Mouse (Mus musculus) neural tube, embryonic 11.5 days (tissue): ENCODE results near the gene Fut2. TPM values are rescaled to one million over a fixed set of nuclear protein-coding genes. Genes with fewer than 3 reads are reported as not detected.

Experiments used
- ATAC-seq: fragments of 200-750 bp; cut with Nextera tagmentation; 2 replicates; pipeline ENCODE4 v1.8.0; 2017; ENCODE audit warnings: moderate number of reproducible peaks, mild to moderate bottlenecking, moderate TSS enrichment, moderate library complexity; ENCODE audit not compliant: insufficient read depth, low FRiP score, low TSS enrichment
- DNase-seq: peaks from one replicate; pipeline ENCODE4 v3.0.0-alpha.2; 2015; ENCODE audit warnings: low spot score
- H3K27ac ChIP-seq: fragments of 300-500 bp; sonication (generic); 2 replicates; pipeline ENCODE4 v1.5.1; 2014; ENCODE audit warnings: low read depth, mild to moderate bottlenecking, low read length
- H3K27me3 ChIP-seq: fragments of 300-500 bp; sonication (generic); 2 replicates; pipeline ENCODE4 v1.6.1; 2014; ENCODE audit warnings: mild to moderate bottlenecking, low read length, mixed read lengths; ENCODE audit not compliant: control insufficient read depth, insufficient read depth
- H3K36me3 ChIP-seq: fragments of 300-500 bp; sonication (generic); 2 replicates; pipeline ENCODE4 v1.6.1; 2014; ENCODE audit warnings: mild to moderate bottlenecking, low read length, moderate library complexity, mixed read lengths; ENCODE audit not compliant: control insufficient read depth, insufficient read depth
- H3K4me1 ChIP-seq: fragments of 300-500 bp; sonication (generic); 2 replicates; pipeline ENCODE4 v1.6.1; 2014; ENCODE audit warnings: low read length, mixed read lengths; ENCODE audit not compliant: control insufficient read depth, insufficient read depth
- H3K4me2 ChIP-seq: fragments of 300-500 bp; sonication (generic); 2 replicates; pipeline ENCODE4 v1.6.1; 2014; ENCODE audit warnings: low read depth, mild to moderate bottlenecking, moderate library complexity
- H3K4me3 ChIP-seq: fragments of 300-500 bp; sonication (generic); 2 replicates; pipeline ENCODE4 v1.5.1; 2014; ENCODE audit warnings: low read depth, low read length
- H3K9ac ChIP-seq: fragments of 300-500 bp; sonication (generic); 2 replicates; pipeline ENCODE4 v1.6.1; 2014; ENCODE audit warnings: mild to moderate bottlenecking, low read length
- H3K9me3 ChIP-seq: fragments of 300-500 bp; sonication (generic); 2 replicates; pipeline ENCODE4 v1.6.1; 2016; ENCODE audit warnings: low read length; ENCODE audit not compliant: control insufficient read depth
- WGBS: fragments of 180-500 bp; shearing (Covaris S2); extraction: QIAGEN DNeasy Blood & Tissue Kit; methylation state at CpG from one replicate; pipeline ENCODE4 v1.1.7; 2014; 5-methylcytosine and 5-hydroxymethylcytosine counted together
- polyA plus RNA-seq: library from polyadenylated mRNA; unstranded; fragments of >200 nt; fragmentation: Nextera tagmentation; extraction: Ambion mirVana; gene quantifications from 2 replicates; pipeline ENCODE4 v1.2.1, GENCODE M21; 2014

Gene Fut2
- polyA plus RNA-seq, 1 experiment from 2014 or later = 0.08 TPM

DNA sequence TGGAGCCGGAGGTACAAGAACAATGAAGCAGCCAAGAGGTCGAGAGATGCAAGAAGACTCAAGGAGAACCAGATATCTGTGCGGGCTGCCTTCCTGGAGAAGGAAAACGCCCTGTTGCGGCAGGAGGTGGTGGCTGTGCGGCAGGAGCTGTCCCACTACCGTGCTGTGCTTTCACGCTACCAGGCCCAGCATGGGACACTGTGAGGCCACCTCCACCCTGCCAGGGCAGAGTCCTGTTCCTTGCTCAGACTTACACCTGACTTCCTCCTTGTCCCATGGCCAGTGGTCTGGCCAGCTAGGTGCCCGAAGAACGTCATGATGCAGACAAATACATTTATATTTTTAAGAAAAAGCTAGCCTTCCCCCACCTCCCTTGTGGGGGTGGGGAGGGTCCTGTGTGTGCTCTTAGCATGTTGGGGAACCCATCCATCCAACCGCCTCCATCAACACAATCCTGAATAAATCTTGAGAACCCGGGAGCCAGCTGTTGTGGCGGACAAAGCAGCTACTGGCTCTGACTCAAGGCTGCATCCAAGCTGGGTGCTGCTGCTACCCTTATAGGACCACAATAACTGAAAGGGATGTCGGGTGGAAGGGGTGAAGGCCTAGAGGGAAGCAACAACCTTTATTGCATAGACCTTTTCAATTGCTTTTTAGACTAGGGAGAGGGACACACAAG is 43.6 kb upstream of the Fut2 start:
- no peak for DNase-seq
- no peak overlapping the region for H3K27ac ChIP-seq
- 0 out of 2 replicates have a peak overlapping the region, but pooled peaks have one; percentile 8 for H3K9ac ChIP-seq
- peaks cover 10% of the 10 kb centered on the region for H3K36me3 ChIP-seq
- H3K4me2 ChIP-seq = no peak overlapping the region
- H3K9me3 ChIP-seq = no peaks in the 10 kb centered on the region
- ATAC-seq = no peak
- H3K4me1 ChIP-seq = peaks cover 51% of the 10 kb centered on the region
- H3K4me3 ChIP-seq = no peak overlapping the region
- WGBS = 71% methylated on average over 14 of the region's 14 CpGs
- H3K27me3 ChIP-seq = no peaks in the 10 kb centered on the region

DNA sequence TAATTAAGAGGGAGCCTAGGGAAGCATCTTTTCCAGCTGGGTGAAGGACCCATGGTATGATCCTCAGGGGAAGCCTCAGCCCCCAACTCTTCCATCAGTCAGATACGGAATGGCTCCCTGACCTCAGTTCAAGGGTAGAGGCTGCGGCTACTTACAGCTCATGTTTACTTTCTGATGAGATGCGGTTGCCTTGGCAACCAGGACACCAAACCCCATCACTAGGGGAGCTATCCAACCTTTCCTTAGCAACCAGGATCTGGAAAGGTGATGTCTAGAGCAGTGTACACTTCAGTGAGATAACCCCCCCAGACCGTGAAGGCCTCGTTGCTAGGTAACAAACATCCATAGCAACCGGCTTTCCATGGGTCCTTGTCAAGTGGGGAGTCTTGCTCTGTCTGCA is 42.8 kb upstream of the Fut2 start:
- H3K4me3 ChIP-seq = no peak overlapping the region
- peaks cover 10% of the 10 kb centered on the region for H3K36me3 ChIP-seq
- no peak overlapping the region for H3K27ac ChIP-seq
- DNase-seq (peak; percentile 49), ATAC-seq (no peak)
- no peak overlapping the region for H3K9ac ChIP-seq
- no peaks in the 10 kb centered on the region for H3K9me3 ChIP-seq
- H3K4me1 ChIP-seq = peaks cover 44% of the 10 kb centered on the region
- 49% methylated on average over 6 of the region's 6 CpGs for WGBS
- no peaks in the 10 kb centered on the region for H3K27me3 ChIP-seq
- no peak overlapping the region for H3K4me2 ChIP-seq

DNA sequence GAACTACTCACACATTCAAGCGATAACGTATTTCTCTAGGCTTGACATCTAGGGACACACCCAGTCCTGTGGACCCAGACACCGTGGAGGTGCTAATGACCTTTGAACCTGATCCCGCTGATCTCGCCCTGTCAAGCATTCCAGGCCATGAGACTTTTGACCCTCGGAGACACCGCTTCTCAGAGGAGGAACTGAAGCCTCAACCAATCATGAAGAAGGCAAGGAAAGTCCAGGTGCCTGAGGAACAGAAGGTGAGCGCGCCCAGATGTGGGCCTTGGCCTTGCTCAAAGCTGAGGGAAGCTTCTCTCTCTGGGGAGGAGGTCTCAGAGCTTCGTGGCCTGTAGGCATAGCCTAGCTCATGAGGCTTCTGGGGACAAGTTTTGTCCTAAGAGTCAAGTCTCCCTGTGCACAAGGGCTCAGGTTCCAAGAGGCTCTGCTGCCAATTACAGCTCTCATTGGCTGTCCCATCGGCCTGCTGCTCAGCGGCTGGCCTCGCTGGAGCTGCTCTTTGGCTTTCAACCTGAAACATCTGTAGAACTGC is 42.1 kb upstream of the Fut2 start:
- no peak overlapping the region; the same call in 1 of the 2 replicates for H3K4me3 ChIP-seq
- DNase-seq = no peak

DNA sequence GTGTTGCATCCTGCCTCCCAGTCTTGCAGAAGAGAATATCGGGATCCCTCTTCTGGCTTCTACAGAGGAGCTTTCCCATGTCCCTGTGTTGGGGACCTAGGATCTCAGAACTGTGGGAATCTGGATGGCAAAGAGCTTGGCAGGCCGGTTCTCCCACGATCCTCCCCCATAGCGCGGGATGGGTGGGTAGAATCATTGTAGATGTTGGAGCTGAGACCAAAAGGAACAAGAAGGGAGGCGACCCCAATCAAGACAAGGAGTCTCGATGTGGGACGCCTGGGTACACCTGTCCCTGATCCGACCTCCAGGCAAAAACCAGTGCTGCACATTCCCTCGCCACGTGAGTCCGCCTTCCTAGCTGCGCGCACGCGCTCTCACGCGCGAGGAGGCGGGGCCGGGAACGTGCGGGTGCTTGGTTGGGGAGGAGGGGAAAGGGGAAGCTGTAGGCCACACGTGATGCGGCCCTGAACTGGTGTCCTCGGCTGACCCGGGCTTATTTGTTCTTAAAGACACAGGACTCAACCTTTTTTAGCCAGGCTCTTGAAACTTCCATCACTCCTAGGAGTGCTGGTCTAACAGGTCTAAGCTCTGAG is 41.3 kb upstream of the Fut2 start:
- ATAC-seq (no peak), DNase-seq (peak; percentile 93)
- Histone ChIP-seq H3K9me3 (no peaks in the 10 kb centered on the region), H3K27me3 (no peaks in the 10 kb centered on the region), H3K4me2 (peak overlapping the region; percentile 98), H3K36me3 (peaks cover 4% of the 10 kb centered on the region), H3K27ac (peak overlapping the region; percentile 0; the same call in 1 of the 2 replicates), H3K4me1 (peaks cover 49% of the 10 kb centered on the region), H3K9ac (no peak overlapping the region), H3K4me3 (peak overlapping the region; percentile 52)
- WGBS = under 1% methylated on average over 27 of the region's 27 CpGs

More for the DNA sequence above, 42.1 kb upstream of the Fut2 start:
- no peak overlapping the region for H3K9ac ChIP-seq
- peaks cover 10% of the 10 kb centered on the region for H3K36me3 ChIP-seq
- H3K27ac ChIP-seq = no peak overlapping the region
- 48% methylated on average over 13 of the region's 13 CpGs for WGBS
- no peaks in the 10 kb centered on the region for H3K9me3 ChIP-seq
- H3K4me1 ChIP-seq = peaks cover 49% of the 10 kb centered on the region
- no peak for ATAC-seq
- 0 out of 2 replicates have a peak overlapping the region, but pooled peaks have one; percentile 12 for H3K4me2 ChIP-seq
- H3K27me3 ChIP-seq = no peaks in the 10 kb centered on the region

DNA sequence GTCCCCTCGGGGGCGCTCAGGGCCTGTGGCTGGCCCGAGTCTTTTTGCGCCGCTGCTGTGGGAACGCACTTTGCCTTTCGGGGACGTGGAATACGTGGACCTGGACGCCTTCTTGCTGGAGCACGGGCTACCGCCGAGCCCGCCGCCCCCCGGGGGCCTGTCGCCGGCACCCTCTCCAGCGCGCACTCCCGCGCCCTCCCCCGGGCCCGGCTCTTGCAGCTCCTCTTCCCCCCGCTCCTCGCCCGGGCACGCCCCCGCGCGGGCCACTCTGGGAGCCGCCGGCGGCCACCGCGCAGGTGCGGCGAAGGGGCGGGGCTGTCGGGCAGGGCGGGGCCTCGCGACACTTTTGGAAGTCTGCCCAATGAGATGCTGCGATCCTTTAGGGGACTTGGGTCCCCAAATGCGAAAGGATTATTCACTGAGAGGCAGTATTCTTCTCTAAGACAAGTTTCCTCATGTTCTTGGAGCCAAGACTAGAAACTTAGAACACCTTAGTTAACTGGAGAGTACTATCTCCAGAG is 40.6 kb upstream of the Fut2 start:
- WGBS = under 1% methylated on average over 41 of the region's 45 CpGs
- H3K27me3 ChIP-seq = no peaks in the 10 kb centered on the region
- no peaks in the 10 kb centered on the region for H3K9me3 ChIP-seq
- peaks cover 4% of the 10 kb centered on the region; the same call in 1 of the 2 replicates for H3K36me3 ChIP-seq
- DNase-seq (peak; percentile 85), ATAC-seq (no peak)
- peak overlapping the region; percentile 98 for H3K4me2 ChIP-seq
- 0 out of 2 replicates have a peak overlapping the region, but pooled peaks have one; percentile 0 for H3K27ac ChIP-seq
- H3K4me3 ChIP-seq = peak overlapping the region; percentile 52
- H3K9ac ChIP-seq = peak overlapping the region; percentile 62
- H3K4me1 ChIP-seq = peaks cover 49% of the 10 kb centered on the region

DNA sequence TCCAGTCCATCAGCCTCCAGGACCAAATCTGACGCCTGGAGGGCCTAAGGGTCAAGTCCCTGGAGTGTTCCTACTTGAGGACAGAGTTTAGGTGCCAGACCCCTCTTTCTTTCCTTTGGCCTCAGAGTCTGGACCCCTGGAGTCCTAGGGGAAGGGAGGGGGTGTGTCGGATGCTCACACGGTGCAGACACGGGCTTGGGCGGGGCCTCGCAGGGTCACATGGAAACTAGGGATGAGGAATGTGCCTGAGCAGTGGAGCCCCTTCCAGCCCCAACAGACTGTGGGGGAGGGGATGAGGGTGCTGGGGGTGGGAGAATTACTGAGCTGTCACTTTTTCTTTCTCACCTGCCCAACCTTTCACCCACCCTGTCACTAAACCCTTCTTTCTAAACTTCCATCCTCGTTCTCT is 39.7 kb upstream of the Fut2 start:
- H3K27ac ChIP-seq = no peak overlapping the region
- H3K9me3 ChIP-seq = no peaks in the 10 kb centered on the region
- peak overlapping the region; percentile 62 for H3K9ac ChIP-seq
- peak overlapping the region; percentile 98 for H3K4me2 ChIP-seq
- 0% methylated on average over 7 of the region's 7 CpGs for WGBS
- DNase-seq (peak; percentile 68), ATAC-seq (no peak)
- peaks cover 52% of the 10 kb centered on the region for H3K4me1 ChIP-seq
- peaks cover 2% of the 10 kb centered on the region; the same call in 1 of the 2 replicates for H3K36me3 ChIP-seq
- no peaks in the 10 kb centered on the region for H3K27me3 ChIP-seq
- H3K4me3 ChIP-seq = peak overlapping the region; percentile 52

DNA sequence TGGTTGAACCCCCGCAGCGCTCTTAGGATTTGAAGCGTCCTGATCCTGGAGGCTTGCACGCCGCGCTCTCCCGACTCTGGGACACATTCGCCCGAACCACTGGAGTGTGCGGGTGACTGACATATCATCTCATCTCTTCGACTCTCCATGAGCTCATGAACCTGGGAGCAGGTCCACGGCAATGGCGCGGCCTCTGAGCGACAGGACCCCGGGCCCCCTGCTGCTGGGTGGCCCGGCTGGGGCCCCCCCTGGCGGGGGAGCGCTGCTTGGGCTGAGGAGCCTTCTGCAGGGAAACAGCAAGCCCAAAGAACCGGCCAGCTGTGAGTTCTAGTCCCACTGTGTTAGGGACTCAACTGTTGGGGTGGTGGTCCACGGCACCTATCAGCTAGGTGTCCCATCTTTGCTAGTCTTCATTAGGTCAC is 39.3 kb upstream of the Fut2 start:
- Histone ChIP-seq H3K36me3 (no peaks in the 10 kb centered on the region), H3K27me3 (peaks cover under 1% of the 10 kb centered on the region), H3K27ac (peak overlapping the region; percentile 58; the same call in 1 of the 2 replicates), H3K4me1 (peaks cover 53% of the 10 kb centered on the region), H3K4me2 (peak overlapping the region; percentile 98), H3K9me3 (no peaks in the 10 kb centered on the region), H3K9ac (peak overlapping the region; percentile 20; the same call in 1 of the 2 replicates), H3K4me3 (peak overlapping the region; percentile 52)
- under 1% methylated on average over 21 of the region's 21 CpGs for WGBS
- DNase-seq (peak; percentile 42), ATAC-seq (no peak)

DNA sequence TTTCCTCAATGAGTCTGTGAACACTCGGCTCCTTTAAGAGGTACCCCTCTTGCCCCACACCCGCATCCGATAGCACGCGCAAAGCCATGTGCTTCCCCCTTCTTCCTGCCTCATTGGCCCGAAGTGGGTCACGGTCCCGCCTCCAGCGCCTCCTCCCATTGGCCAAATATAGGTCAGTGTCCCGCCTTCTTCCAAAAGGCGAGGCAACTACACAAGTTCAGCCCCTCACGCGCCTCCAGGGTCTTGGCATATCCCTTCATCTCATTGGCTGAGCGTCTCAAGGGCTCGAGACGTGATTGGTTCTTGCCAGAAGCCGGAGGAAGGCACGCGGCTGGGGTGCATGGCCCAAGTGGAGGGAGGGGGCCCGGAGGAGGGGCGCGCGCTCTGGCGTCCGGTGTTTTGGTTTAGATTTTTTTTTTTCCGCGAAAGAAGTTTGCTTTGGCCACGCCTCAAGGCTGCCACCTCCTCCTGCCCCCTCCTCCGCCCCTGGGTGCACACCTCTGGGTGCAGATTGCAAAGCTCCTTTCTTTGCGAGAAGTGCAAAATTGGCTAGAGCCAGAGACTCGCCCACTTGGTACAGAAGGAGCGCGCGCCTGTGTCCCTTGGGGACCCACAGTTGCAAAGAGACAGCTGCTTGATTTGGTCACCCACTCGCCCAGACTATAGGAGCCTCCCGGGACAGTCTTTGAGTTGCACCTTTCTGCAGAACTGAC is 38.7 kb upstream of the Fut2 start, which contains the start of gene Dbp:
TSS of gene Dbp (plus strand) at position 359 of the 713 bp plus-strand sequence.
- peak within 1 kb of the TSS; percentile 70 for H3K27ac ChIP-seq
- DNase-seq = peak; percentile 99
- peaks cover 58% of the 10 kb centered on the region for H3K4me1 ChIP-seq
- no peaks in the 10 kb centered on the region for H3K9me3 ChIP-seq
- H3K9ac ChIP-seq = peak within 1 kb of the TSS; percentile 46
- peak within 1 kb of the TSS; percentile 52 for H3K4me3 ChIP-seq
- no peaks in the 10 kb centered on the region for H3K36me3 ChIP-seq
- peak within 1 kb of the TSS; percentile 98 for H3K4me2 ChIP-seq
- peak; percentile 83 for ATAC-seq
- under 1% methylated on average over 36 of the region's 36 CpGs for WGBS
- peaks cover 6% of the 10 kb centered on the region for H3K27me3 ChIP-seq
